Mouse (Mus musculus) E14TG2a.4 (cell line): ENCODE measurements around the gene Bank1.

Experiments used
- CTCF ChIP-seq: conservative IDR thresholded peaks from 2 replicates; pipeline ENCODE4 v1.5.1; 2014; ENCODE audit warnings: low read length
- NANOG ChIP-seq: IDR thresholded peaks from 2 replicates; pipeline ENCODE4 v1.6.1; 2014; ENCODE audit warnings: borderline replicate concordance, low read length, mixed read lengths
- POU5F1 ChIP-seq: IDR thresholded peaks from 2 replicates; pipeline ENCODE4 v1.6.1; 2014; ENCODE audit warnings: low read length, borderline replicate concordance

- TF ChIP-seq CTCF, result no peak
- no peak for TF ChIP-seq NANOG
- no peak for TF ChIP-seq POU5F1
Observed at GRCm38 (mm10) chr3:136109411-136110139, 216.3 kb downstream of the Bank1 start.
